Mouse (Mus musculus) urinary bladder, postnatal 10 days (tissue): ENCODE measurements around the gene Mdga1.

Experiments used
- DNase-seq: peaks from one replicate; pipeline ENCODE4 v3.0.0; 2022; ENCODE audit warnings: low spot score

The Mdga1 gene

DNA sequence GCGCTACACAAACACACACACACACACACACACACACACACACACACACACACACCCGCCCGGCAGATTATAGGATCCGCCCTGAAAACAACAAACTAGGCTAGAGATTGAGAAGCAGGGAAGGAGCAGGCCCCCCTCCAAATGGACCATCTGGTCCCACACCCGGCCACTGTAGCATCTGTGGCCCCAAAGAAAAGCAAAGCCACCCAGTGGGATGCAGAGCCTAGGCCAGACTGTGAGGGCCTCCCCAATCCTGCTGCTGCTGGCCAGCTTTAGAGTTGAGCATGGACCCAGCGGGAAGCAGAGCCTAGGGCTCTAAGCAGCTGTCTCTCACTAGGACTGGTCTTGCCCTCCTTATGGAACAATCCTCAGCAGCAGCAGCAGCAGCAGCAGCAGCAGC lies 85.3 kb downstream of the Mdga1 start:
- DNase-seq = no peak

DNA sequence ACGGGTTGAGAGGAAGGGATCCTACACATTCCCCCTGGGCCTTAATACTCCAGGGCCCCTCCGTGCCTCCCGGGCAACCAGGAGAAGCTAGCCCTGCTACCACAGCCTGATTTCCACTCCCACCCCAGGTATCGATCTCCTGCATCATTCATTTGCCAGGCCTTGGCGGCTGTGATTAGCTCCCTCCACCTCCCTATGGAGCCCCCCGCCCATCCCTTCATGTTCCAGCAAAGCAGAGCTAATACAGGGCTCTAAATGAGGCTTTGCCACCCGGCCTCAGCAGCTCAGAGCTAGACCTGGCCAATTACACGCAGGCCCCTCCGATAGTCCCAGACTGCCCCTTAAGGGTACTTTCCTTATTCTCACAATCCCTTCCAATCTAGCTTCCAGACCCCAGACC lies 86.5 kb downstream of the Mdga1 start:
- no peak for DNase-seq

- no peak for DNase-seq
Measured at GRCm38 (mm10) chr17:29882885-29883284, 87.0 kb downstream of the Mdga1 start.

- DNase-seq = no peak
Measured at GRCm38 (mm10) chr17:29880251-29880650, 89.6 kb downstream of the Mdga1 start.

DNA sequence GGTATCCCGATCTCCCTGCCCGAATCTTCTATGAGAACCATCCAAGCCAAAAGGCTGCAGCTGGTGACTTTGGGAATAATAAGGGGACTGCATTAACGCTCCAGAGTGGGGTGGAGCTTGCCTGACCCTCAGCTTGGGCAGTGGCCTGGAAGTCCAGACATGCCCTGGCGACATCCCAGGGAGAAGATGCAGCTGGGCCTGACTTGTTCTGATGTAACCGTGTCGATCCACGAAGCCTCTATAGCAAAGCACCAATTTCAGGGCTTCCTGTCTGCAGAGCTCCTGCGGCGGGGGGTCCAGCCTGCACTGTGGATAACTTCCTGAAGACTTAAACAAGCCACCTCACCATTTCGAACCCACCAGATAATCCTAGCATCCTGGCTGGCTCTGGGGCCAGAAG lies 90.9 kb downstream of the Mdga1 start:
- DNase-seq = no peak

DNA sequence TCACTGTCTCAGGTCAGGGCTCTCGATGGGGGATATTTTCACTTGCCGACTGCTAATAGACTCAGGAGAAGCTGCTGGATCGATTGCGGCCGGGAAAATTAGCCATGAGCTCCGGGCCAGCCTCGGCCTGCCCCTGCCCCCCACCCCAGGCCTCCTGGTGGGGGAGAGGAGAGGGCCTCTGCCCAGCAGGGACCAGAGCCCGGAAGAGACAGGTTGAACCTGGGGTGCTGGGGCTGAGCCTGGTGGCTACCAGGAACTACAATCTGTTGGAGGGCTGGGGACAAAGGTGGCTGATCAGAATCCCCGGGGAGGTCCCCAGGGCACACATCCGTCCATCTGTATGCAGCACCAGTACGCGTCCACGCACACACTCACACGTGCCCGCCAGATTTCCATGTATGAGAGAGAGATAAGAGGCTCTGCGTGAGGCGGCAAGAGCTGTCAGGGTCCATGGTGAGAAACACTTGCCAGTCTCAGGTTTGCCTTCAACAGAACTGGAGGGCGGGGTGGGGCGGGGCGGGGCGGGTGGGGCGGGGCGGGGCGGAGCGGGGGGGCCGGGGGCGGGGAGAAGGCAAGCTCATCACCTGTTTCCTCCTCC lies 95.7 kb downstream of the Mdga1 start:
- no peak for DNase-seq

DNA sequence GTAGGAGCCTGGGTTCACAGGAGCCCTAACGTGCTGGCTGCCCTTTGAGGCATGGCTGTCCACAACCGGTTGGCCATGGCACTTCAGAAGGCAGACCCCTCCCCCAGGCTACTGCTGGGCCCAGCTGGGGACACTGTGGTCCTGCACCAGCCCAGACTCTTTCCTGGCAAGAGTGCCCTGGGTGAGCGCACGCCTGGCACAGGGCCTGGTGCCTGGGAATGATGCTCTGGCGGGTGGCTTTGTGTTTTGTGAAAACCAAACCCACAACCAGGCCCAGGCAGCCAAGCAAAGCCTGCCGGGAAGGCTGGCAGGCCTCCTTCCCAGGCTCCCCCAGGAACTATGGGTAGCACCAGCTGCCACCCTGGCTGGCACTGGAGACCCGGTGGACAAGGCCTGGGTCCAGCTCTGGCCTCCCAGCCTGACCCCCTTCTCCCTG lies 96.3 kb downstream of the Mdga1 start:
- no peak for DNase-seq

- DNase-seq = no peak
Measured at GRCm38 (mm10) chr17:29870316-29870715, 99.6 kb downstream of the Mdga1 start.

DNA sequence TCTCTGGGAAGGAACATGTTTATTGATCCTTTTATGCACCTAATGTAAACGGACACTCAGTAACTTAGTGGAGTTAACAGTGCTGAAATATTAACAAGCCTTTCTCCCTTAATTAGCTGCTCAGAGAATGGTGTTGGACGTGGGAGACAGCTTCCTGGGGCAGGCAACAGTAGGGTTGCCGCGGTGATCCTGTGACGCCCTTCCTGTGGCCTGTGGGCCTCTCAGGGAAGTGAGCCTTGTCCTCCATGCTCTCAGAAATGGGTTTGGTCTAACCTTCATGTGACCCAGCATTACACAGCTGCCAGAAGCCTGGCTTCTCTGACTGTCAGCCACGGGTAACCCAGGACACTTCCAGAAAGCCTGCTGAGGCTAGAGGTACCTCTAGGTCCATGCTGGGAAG lies 104.0 kb downstream of the Mdga1 start:
- no peak for DNase-seq

- no peak for DNase-seq
Measured at GRCm38 (mm10) chr17:29864440-29864839, 105.4 kb downstream of the Mdga1 start.

DNA sequence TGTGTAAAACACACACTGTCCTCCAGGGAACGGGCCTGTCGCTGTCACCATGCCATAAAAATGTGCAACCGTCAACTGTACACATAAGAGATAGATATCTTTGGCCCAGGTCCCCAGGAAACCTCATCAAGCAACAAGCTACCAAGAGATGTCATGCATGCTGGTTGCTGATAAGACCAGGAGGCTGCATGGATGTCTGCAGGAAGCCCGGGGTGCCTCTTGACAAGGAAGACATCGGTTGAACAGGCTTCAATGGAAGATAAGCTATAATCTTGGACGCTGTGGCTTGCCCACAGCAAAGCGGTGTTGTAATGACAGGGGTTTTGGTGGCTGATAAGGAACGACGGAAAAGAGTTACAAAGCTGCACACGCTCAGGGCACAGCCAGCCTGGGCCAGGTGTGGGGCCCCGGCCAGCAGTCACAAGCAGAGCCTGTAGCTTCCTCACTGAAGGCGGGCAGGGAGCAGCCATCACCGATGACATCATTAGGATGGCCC lies 110.1 kb downstream of the Mdga1 start:
- no peak for DNase-seq

DNA sequence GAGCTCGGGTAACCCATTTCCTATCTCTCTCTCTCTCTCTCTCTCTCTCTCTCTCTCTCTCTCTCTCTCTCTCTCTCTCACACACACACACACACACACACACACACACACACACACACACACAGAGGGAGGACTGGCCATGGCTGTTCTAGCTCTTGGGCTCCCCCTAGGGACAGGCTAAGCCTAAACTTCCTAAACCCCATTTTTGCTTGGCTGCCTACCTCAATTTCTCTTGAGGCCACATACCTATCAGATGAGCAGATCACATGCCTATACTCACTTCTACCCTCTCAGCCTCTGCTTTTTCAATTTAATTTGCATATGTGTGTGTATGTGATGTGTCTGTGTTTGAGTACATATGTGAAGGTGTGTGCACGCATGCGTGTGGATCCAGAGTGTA lies 111.1 kb downstream of the Mdga1 start:
- DNase-seq = no peak

GRCm38 (mm10) chr17:29855702-29856580 lies 113.9 kb downstream of the Mdga1 start:
- no peak for DNase-seq

GRCm38 (mm10) chr17:29854835-29855234 lies 115.1 kb downstream of the Mdga1 start:
- no peak for DNase-seq

DNA sequence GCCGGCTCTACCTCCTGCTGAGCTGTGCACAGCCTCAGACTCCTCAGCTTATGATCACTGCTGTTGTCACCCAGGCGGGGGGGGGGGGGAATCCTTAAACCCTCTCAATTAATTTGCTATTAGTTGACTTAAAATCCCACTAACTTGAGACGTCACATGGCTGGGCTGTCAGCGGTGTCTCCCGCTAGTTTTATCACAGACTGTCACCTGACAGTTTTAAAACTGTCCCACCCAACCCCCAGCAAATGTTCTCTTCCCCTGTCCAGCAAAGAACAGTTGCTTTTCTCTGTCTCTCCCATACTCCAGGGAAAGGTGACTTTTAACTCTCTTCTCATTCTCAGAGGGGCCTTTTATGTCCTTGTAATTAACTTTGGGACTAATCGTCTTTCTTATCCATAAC lies 115.5 kb downstream of the Mdga1 start:
- no peak for DNase-seq

DNA sequence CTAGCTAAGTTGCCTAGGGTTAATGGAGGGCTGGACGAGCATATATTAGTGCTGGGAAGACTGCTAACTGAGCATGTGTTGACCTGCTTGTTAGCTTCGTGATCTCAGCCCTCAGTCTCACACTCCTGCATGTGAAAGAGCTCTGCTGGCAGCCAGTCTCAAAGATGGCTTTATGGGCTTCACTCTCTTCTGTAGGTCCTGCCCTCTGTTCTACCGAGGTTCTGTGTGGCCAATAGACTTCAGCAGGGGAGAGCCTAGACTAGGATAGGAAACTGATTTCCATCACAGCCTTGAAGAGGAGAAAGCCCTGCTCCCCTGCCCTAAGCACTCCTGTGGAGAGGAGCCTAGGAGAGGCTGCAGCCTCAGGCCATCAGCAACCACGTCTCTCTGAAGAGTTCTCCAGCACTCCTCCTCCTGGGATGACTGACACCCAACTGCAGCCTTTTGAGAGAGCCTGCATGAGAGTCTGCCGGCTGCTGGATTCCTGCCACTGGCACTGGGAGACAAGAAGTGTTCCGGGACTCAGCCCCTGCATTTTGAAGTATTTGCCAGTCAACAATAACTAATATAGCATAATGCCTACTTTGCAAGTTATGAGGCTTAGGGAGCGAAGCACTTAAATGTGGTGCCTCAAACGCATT lies 116.9 kb downstream of the Mdga1 start:
- DNase-seq = no peak

- no peak for DNase-seq
Measured at GRCm38 (mm10) chr17:29849436-29849797, 120.5 kb downstream of the Mdga1 start.

DNA sequence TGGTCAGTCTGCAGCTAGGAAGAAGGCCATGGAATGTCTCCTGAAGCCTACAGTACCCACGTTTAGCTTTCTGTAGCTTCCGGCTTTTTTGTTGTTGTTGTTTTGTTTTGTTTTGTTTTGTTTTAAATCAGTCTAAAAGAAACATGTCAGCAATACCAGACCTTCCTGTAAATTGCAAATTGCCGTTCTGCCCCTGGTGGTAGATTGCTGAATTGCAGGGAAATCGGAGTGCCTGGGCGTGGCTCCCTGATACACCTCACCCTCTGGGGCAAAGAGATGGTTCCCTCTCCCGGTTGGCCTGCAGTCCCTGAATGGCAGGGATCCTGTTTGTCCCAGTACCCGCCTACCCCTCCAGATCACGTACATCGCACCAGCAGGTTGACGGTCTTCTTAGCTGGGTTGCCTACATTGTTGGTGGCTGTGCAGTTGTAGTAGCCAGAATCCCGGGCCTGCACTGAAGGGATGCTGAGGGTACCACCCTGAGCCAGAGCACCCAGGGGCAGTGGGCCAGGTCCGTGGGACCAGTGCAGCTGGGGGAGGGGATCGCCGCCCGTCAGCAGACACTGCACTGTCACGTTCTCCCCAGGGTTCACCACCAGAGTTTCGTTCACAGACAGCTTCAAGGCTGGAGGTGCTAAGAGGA lies 121.0 kb downstream of the Mdga1 start:
- DNase-seq = no peak

DNA sequence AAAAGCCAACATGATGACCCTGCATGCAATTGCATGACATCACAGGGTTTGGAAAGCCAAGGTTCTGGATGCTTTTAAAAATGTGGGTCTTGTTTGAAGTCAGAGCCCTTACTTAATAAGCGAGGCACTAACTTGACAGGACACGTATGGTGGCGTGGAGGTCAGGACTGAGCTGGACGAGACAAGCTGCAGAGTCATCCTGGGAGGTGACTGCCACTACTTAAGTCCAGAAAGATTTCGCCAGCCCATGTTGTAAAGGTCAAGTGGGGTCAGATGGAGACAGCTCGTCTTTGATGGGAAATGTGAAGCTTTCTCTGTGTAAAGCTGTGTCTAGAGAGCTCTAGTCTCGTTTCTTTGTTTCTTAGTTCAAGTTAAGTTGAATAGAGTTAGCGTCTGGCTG lies 122.6 kb downstream of the Mdga1 start:
- no peak for DNase-seq

- no peak for DNase-seq
Measured at GRCm38 (mm10) chr17:29846284-29846683, 123.6 kb downstream of the Mdga1 start.

DNA sequence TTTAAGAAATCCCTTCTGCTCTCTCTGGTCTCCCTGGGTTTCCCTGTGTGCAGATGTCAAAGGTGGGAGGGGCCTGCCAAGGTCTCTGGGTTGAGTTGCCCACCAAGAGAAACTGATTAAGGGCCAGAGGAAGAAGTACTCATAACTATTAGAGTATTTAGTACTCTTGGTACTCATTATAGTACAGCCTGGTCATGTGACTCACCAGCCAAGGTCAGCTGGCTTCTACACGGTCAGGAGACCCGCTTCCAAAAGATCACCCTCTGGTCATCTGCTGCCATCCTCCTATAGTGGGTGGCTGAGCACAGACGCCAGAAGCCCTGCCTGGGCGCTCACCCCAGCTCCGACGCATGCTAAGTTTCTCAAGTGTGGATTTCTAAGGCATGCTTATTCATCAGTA lies 124.9 kb downstream of the Mdga1 start:
- DNase-seq = no peak

DNA sequence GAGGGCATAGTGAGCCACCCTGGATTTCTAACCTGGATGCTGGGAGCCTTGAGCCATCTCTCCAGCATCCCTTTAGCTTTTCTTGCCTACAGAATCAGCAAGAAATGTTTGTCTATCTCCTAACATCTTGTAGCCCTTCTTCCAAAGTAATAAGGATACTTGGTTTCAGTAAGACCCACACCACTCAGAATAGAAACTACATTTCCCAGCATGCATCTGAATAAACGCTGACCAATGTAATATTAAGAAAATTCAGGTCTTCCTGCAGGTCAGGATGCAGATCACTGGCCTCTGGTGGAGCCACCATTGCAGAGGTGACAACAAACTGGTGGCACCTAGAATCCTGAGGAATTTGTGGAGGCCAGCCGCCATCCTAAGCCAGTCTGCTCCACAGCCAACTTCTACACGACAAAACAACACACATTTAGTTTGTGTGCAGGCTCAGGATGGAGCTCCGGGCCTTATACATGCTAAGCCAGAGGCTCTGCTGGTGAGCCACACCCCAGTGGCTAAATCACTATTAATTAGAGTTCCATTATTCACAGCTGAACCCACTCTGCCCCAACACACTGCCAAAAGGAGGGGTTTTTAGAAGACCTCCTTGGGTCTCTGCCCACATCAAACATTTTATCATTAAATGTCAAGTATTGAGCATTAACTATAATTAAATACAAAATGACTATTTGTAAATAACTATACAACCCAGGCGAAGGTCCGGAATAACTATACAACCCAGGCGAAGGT lies 126.3 kb downstream of the Mdga1 start:
- DNase-seq = no peak
